Mouse (Mus musculus) bone marrow, adult 2 months (tissue): Measurements from ENCODE around the gene Lrfn2.

Experiments used
- CTCF ChIP-seq: fragments of 200-500 bp; IDR thresholded peaks from 2 replicates; pipeline ENCODE4 v1.5.1; 2011; ENCODE audit warnings: low read length, control low read depth; ENCODE audit not compliant: control insufficient read depth, insufficient read depth
- POLR2A ChIP-seq: fragments of 200-500 bp; IDR thresholded peaks from 2 replicates; pipeline ENCODE4 v1.6.1; 2011; ENCODE audit warnings: low read depth, mild to moderate bottlenecking, control low read depth, low read length, borderline replicate concordance; ENCODE audit not compliant: control insufficient read depth

DNA sequence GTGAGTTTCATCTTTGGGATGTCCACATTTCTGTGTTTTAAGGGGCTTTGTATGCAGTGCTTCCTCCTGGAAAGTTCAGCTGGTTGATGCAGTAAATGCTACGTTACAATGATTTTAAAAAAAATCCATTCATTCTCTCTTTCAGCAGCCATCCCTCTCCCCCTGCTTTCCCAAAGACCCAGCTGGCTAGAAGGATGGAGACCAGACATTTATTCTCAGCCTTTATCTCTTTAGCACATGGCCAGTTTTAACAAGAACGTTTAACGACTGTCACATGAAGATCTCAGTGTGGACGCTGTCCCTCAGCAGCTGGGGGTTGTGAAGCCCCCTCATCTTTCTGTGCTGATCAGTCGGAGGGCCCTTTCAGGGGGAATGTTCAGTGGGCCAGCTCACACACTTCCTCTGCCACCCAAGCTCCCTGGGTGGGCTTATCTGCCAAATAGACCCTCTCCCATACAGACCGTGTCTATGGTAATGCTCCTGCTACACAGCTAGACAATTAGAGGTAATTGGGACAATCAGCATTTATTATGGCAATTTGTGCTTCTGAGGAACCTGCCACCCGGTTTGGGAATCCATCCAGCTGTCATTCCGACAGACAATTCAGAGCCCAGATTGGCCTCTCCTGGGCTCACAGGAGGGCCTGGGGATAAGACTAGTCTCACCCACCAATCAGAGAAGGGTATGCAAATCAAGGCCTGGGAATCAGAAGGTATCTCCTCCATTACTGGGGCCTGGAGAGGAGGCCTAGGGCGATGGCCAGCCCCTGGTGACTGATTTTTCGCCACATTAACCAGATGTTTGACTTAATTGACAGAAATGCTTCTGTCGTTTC, 111.8 kb downstream of the Lrfn2 start:
- TF ChIP-seq POLR2A (no peak), CTCF (no peak)
